Mouse (Mus musculus) telencephalon, adult 2 months (tissue): ENCODE measurements at regions not wholly inside any gene's neighbourhood (a gene's known extent, or its start where the extent isn't known, plus 50 kb on each side); places are given as distances from the start of the nearest gene placed in this dataset.

Experiments used
- DNase-seq: peaks from one replicate; pipeline ENCODE4 v3.0.0-alpha.2; 2011; ENCODE audit warnings: low read depth, low spot score

- DNase-seq: no peak
Measured at GRCm38 (mm10) chr9:46737446-46737845, 261.1 kb upstream of the Gm4791 start.

GRCm38 (mm10) chr9:46736232-46736631 lies 262.3 kb upstream of the Gm4791 start:
- DNase-seq: no peak

- no peak for DNase-seq
Measured at GRCm38 (mm10) chr9:46735664-46736067, 262.9 kb upstream of the Gm4791 start.

- DNase-seq: no peak
Measured at GRCm38 (mm10) chr9:46728465-46728864, 270.1 kb upstream of the Gm4791 start.

GRCm38 (mm10) chr9:46724231-46724630 lies 274.3 kb upstream of the Gm4791 start:
- DNase-seq: peak; percentile 79

GRCm38 (mm10) chr9:46713415-46713814 lies 285.1 kb upstream of the Gm4791 start:
- DNase-seq: peak; percentile 35

GRCm38 (mm10) chr9:46704151-46704905 lies 294.2 kb upstream of the Gm4791 start:
- peak; percentile 74 for DNase-seq

GRCm38 (mm10) chr9:46703674-46704073 lies 294.9 kb upstream of the Gm4791 start:
- DNase-seq: peak; percentile 61

- peak; percentile 62 for DNase-seq
Measured at GRCm38 (mm10) chr9:46702901-46703636, 295.5 kb upstream of the Gm4791 start.

GRCm38 (mm10) chr9:46702053-46702900 lies 296.3 kb upstream of the Gm4791 start:
- no peak for DNase-seq

- DNase-seq: no peak
Measured at GRCm38 (mm10) chr9:46696171-46696570, 302.4 kb upstream of the Gm4791 start.

- no peak for DNase-seq
Measured at GRCm38 (mm10) chr9:46689331-46689730, 309.2 kb upstream of the Gm4791 start.

GRCm38 (mm10) chr9:46684113-46684850 lies 314.3 kb upstream of the Gm4791 start:
- no peak for DNase-seq

GRCm38 (mm10) chr9:46672050-46672449 lies 326.5 kb upstream of the Gm4791 start:
- DNase-seq: no peak

- DNase-seq: peak; percentile 50
Measured at GRCm38 (mm10) chr9:46654422-46654821, 334.6 kb upstream of the 4931429L15Rik start.

- peak; percentile 46 for DNase-seq
Measured at GRCm38 (mm10) chr9:46647238-46647922, 327.6 kb upstream of the 4931429L15Rik start.

- no peak for DNase-seq
Measured at GRCm38 (mm10) chr9:46645469-46645884, 325.7 kb upstream of the 4931429L15Rik start.

- no peak for DNase-seq
Measured at GRCm38 (mm10) chr9:46643551-46643950, 323.8 kb upstream of the 4931429L15Rik start.

- no peak for DNase-seq
Measured at GRCm38 (mm10) chr9:46642696-46643095, 322.9 kb upstream of the 4931429L15Rik start.

GRCm38 (mm10) chr9:46636261-46637010 lies 316.6 kb upstream of the 4931429L15Rik start:
- no peak for DNase-seq
